Mouse (Mus musculus): ENCODE measurements around the gene Ube2e2. TPM values are rescaled to one million over a fixed set of nuclear protein-coding genes. Genes with fewer than 3 reads are reported as not detected.
"Not testable (repeated sequence)": the region's sequence is repeated elsewhere in the genome, so short reads cannot be mapped to it uniquely, and the experiment has no call there.

Ube2e2 gene
- polyA plus RNA-seq, 1 experiment from 2014 or later = 71.5 TPM

GRCm38 (mm10) chr14:18569615-18570014, 324.5 kb downstream of the Ube2e2 start:
- no peak for ATAC-seq
- H3K36me3 ChIP-seq (ENCODE audit: insufficient read depth, low read length) = no peaks in the 10 kb centered on the region

GRCm38 (mm10) chr14:18564999-18565398, 329.1 kb downstream of the Ube2e2 start:
- not testable (repeated sequence) for DNase-seq (ENCODE audit: low spot score); H3K4me1 ChIP-seq (ENCODE audit: insufficient read depth, low read depth, low read length); H3K27ac ChIP-seq (ENCODE audit: low read length); H3K9me3 ChIP-seq (ENCODE audit: low read length); H3K27me3 ChIP-seq (replicated peaks; ENCODE audit: insufficient read depth, low read length); H3K9ac ChIP-seq (replicated peaks; ENCODE audit: low read depth); H3K36me3 ChIP-seq (ENCODE audit: insufficient read depth, low read length); H3K4me3 ChIP-seq (ENCODE audit: low read depth, low read length); H3K4me2 ChIP-seq (replicated peaks; ENCODE audit: low read depth, low read length); ATAC-seq
- WGBS = 66% methylated on average over 8 of the region's 8 CpGs

More at GRCm38 (mm10) chr14:18569615-18570014, 324.5 kb downstream of the Ube2e2 start:
- H3K9me3 ChIP-seq (ENCODE audit: low read length) = no peaks in the 10 kb centered on the region
- H3K4me1 ChIP-seq (ENCODE audit: insufficient read depth, low read depth, low read length) = no peaks in the 10 kb centered on the region
- H3K27ac ChIP-seq (ENCODE audit: low read length) = no peak overlapping the region
- no peak overlapping the region for H3K4me2 ChIP-seq (replicated peaks; ENCODE audit: low read depth, low read length)
- TF ChIP-seq CTCF (IDR thresholded peaks at IDR 0.05) (no peak), EP300 (IDR thresholded peaks at IDR 0.05) (no peak)
- H3K9ac ChIP-seq (replicated peaks; ENCODE audit: low read depth) = no peak overlapping the region
- no peak overlapping the region for H3K4me3 ChIP-seq (ENCODE audit: low read depth, low read length)
- no peaks in the 10 kb centered on the region for H3K27me3 ChIP-seq (replicated peaks; ENCODE audit: insufficient read depth, low read length)
- no peak for DNase-seq (ENCODE audit: low spot score)

- H3K27me3 ChIP-seq (replicated peaks; ENCODE audit: insufficient read depth, low read length) = no peaks in the 10 kb centered on the region
- H3K9me3 ChIP-seq (ENCODE audit: low read length) = no peaks in the 10 kb centered on the region
- no peak overlapping the region for H3K4me3 ChIP-seq (ENCODE audit: low read depth, low read length)
- TF ChIP-seq EP300 (IDR thresholded peaks at IDR 0.05) = no peak
- TF ChIP-seq CTCF (IDR thresholded peaks at IDR 0.05) = no peak
- no peaks in the 10 kb centered on the region for H3K36me3 ChIP-seq (ENCODE audit: insufficient read depth, low read length)
- WGBS = 25% methylated on average over 1 of the region's 1 CpGs
- H3K4me2 ChIP-seq (replicated peaks; ENCODE audit: low read depth, low read length) = no peak overlapping the region
- H3K27ac ChIP-seq (ENCODE audit: low read length) = no peak overlapping the region
- no peaks in the 10 kb centered on the region for H3K4me1 ChIP-seq (ENCODE audit: insufficient read depth, low read depth, low read length)
- DNase-seq (ENCODE audit: low spot score) (no peak), ATAC-seq (no peak)
- H3K9ac ChIP-seq (replicated peaks; ENCODE audit: low read depth) = no peak overlapping the region
These were observed 338.8 kb downstream of the Ube2e2 start for GRCm38 (mm10) chr14:18555287-18555686.

- TF ChIP-seq CTCF (IDR thresholded peaks at IDR 0.05) (no peak), EP300 (IDR thresholded peaks at IDR 0.05) (no peak)
- Histone ChIP-seq H3K4me3 (ENCODE audit: low read depth, low read length) (no peak overlapping the region), H3K4me2 (replicated peaks; ENCODE audit: low read depth, low read length) (no peak overlapping the region), H3K9ac (replicated peaks; ENCODE audit: low read depth) (no peak overlapping the region), H3K9me3 (ENCODE audit: low read length) (no peaks in the 10 kb centered on the region), H3K27me3 (replicated peaks; ENCODE audit: insufficient read depth, low read length) (no peaks in the 10 kb centered on the region), H3K36me3 (ENCODE audit: insufficient read depth, low read length) (no peaks in the 10 kb centered on the region), H3K27ac (ENCODE audit: low read length) (no peak overlapping the region), H3K4me1 (ENCODE audit: insufficient read depth, low read depth, low read length) (no peaks in the 10 kb centered on the region)
- no peak for ATAC-seq
- no peak for DNase-seq (ENCODE audit: low spot score)
- 85% methylated on average over 2 of the region's 2 CpGs for WGBS
These were observed 339.5 kb downstream of the Ube2e2 start for GRCm38 (mm10) chr14:18554627-18554988.

GRCm38 (mm10) chr14:18553987-18554626, 340.0 kb downstream of the Ube2e2 start:
- no peaks in the 10 kb centered on the region for H3K4me1 ChIP-seq (ENCODE audit: insufficient read depth, low read depth, low read length)
- DNase-seq (ENCODE audit: low spot score) (no peak), ATAC-seq (no peak)
- H3K9ac ChIP-seq (replicated peaks; ENCODE audit: low read depth) = no peak overlapping the region
- H3K36me3 ChIP-seq (ENCODE audit: insufficient read depth, low read length) = no peaks in the 10 kb centered on the region
- no peak overlapping the region for H3K4me3 ChIP-seq (ENCODE audit: low read depth, low read length)
- H3K27ac ChIP-seq (ENCODE audit: low read length) = no peak overlapping the region
- H3K9me3 ChIP-seq (ENCODE audit: low read length) = no peaks in the 10 kb centered on the region
- H3K27me3 ChIP-seq (replicated peaks; ENCODE audit: insufficient read depth, low read length) = no peaks in the 10 kb centered on the region
- WGBS = 75% methylated on average over 3 of the region's 3 CpGs
- TF ChIP-seq CTCF (IDR thresholded peaks at IDR 0.05) (no peak), EP300 (IDR thresholded peaks at IDR 0.05) (no peak)
- no peak overlapping the region for H3K4me2 ChIP-seq (replicated peaks; ENCODE audit: low read depth, low read length)

GRCm38 (mm10) chr14:18547541-18547940, 346.5 kb downstream of the Ube2e2 start:
- no peaks in the 10 kb centered on the region for H3K36me3 ChIP-seq (ENCODE audit: insufficient read depth, low read length)
- H3K9ac ChIP-seq (replicated peaks; ENCODE audit: low read depth) = no peak overlapping the region
- no peak for TF ChIP-seq CTCF (IDR thresholded peaks at IDR 0.05)
- TF ChIP-seq EP300 (IDR thresholded peaks at IDR 0.05) = no peak
- H3K4me2 ChIP-seq (replicated peaks; ENCODE audit: low read depth, low read length) = no peak overlapping the region
- WGBS = 54% methylated on average over 5 of the region's 5 CpGs
- no peaks in the 10 kb centered on the region for H3K27me3 ChIP-seq (replicated peaks; ENCODE audit: insufficient read depth, low read length)
- DNase-seq (ENCODE audit: low spot score) (no peak), ATAC-seq (no peak)
- H3K4me1 ChIP-seq (ENCODE audit: insufficient read depth, low read depth, low read length) = no peaks in the 10 kb centered on the region
- no peak overlapping the region for H3K4me3 ChIP-seq (ENCODE audit: low read depth, low read length)
- no peaks in the 10 kb centered on the region for H3K9me3 ChIP-seq (ENCODE audit: low read length)
- no peak overlapping the region for H3K27ac ChIP-seq (ENCODE audit: low read length)

- ATAC-seq; H3K9ac ChIP-seq (replicated peaks; ENCODE audit: low read depth); H3K9me3 ChIP-seq (ENCODE audit: low read length); H3K27ac ChIP-seq (ENCODE audit: low read length); H3K4me1 ChIP-seq (ENCODE audit: insufficient read depth, low read depth, low read length); H3K27me3 ChIP-seq (replicated peaks; ENCODE audit: insufficient read depth, low read length); H3K4me2 ChIP-seq (replicated peaks; ENCODE audit: low read depth, low read length); H3K36me3 ChIP-seq (ENCODE audit: insufficient read depth, low read length); DNase-seq (ENCODE audit: low spot score); H3K4me3 ChIP-seq (ENCODE audit: low read depth, low read length): not testable (repeated sequence)
- 74% methylated on average over 4 of the region's 4 CpGs for WGBS
These were observed 355.0 kb downstream of the Ube2e2 start for GRCm38 (mm10) chr14:18539092-18539491.
